Mouse (Mus musculus): ENCODE data around the gene Gm21974.
"Not testable (repeated sequence)": the region's sequence is repeated elsewhere in the genome, so short reads cannot be mapped to it uniquely, and the experiment has no call there.

Gene Gm21974

DNA sequence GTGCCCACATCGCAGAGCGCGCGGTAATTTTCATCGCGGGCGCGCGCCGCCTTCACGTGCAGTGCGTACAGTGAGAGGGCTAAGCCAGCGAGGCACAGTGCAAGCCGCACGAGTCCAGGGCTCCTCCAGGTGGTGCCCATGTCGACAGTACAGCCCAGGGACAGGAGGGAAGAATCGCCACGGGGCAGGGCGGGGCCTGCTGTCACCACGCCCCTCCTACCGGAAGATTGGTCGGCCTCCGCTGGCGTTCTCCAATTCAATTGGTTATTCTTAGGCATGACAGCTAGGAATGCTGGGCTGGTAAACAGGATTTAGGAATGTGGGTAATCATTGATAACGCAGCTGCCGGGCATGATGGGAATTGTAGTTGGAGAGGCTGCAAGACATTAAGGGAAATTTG lies at the start of gene Gm21974, which contains the start of gene Vkorc1:
Gene Gm21974, minus strand, starts transcription at position 13 of the 400 bp plus-strand sequence.
Gene Vkorc1, minus strand, starts transcription at position 176 of the 400 bp plus-strand sequence.
- peak; percentile 90 to 93 for DNase-seq (ENCODE audit: low spot score in 2 of 2)

DNA sequence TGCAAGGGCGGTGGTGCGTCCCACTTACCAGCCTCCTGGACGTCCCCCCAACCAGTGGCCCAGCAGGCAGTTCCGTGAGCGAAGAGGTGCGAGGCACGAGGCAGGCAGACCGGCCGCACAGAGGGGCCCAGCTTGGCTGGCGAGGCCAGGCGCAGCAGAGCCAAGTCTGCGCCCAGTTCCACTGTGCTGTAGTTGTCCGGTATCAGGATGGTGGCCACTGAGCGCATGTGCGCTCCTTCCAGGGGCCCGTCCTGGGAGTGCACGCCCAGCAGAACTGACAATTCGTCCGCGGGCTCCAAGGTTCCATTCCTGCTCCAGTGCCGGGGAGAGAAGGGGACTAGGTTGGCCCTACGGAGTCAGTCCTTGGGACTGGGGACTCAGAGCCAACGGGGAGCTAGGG lies 49.4 kb upstream of the Gm21974 start:
- DNase-seq (ENCODE audit: low spot score in 2 of 2), result no peak

DNA sequence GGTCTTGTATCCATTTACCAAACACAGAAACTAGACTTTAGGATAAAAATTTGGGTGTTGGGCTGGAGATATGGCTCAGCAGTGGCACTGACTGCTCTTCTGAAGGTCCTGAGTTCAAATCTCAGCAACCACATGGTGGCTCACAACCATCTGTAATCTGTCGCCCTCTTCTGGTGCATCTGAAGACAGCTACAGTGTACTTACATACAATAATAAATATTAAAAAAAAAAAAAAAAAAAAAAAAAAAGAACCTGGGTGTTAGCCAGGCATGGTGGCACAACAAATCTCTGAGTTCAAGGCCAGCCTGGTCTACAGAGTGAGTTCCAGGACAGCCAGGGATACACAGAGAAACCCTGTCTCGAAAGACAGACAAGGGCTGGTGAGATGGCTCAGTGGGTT lies 46.8 kb upstream of the Gm21974 start:
- DNase-seq (ENCODE audit: low spot score in 2 of 2), result not testable (repeated sequence)

DNA sequence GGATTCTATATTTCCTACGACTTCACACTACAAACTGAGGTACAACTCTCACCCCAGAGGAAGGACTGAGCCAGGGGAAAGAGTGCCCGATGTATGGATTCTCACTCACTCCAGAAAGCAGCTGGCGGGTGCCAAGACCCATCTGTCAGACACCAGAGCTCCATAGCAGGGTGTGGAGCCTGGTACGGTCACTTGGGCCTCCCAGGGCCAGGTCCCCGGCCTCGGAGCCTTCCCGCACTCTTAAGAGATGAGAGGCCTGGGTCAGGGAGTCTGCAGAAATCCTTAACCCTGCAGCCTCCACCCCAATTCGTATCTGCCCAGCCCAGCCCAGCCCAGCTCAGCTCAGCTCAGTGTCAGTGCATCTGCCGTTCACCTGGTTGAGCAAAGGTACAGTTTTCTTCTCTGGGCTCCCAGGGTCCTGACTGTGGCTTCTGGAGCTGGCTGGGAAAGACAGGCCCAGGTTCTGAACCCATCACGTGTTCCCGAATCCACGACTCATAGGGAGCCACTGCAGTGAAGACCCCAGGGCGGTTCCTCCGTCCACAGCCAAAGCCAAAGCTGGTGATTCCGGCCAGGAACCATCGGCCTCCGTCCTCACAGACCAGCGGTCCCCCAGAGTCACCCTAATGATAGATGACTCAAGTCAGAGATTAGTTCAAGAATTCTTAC lies 41.1 kb upstream of the Gm21974 start:
- no peak for DNase-seq (ENCODE audit: low spot score in 2 of 2)

DNA sequence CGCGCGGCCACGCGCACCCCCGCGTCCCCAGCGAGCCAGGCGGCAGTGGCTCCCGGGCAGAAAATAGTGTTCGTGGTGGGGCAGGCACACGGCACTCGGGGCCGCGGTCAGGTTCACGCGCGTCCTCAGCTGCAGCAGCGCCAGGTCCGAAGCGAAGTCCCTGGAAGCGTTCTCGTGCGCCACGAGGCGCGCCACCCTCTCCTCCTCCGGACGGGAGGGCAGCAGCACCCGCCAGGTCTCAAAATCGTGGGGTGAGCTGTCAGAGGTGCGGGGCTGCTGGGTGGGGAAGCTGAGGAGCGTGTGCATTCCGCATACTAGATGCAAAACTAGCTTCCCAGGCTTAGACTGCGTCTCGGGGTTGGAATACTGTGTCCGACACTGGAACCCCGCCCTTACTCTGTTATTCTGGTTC lies 40.5 kb upstream of the Gm21974 start:
- DNase-seq (ENCODE audit: low spot score in 2 of 2), result no peak

DNA sequence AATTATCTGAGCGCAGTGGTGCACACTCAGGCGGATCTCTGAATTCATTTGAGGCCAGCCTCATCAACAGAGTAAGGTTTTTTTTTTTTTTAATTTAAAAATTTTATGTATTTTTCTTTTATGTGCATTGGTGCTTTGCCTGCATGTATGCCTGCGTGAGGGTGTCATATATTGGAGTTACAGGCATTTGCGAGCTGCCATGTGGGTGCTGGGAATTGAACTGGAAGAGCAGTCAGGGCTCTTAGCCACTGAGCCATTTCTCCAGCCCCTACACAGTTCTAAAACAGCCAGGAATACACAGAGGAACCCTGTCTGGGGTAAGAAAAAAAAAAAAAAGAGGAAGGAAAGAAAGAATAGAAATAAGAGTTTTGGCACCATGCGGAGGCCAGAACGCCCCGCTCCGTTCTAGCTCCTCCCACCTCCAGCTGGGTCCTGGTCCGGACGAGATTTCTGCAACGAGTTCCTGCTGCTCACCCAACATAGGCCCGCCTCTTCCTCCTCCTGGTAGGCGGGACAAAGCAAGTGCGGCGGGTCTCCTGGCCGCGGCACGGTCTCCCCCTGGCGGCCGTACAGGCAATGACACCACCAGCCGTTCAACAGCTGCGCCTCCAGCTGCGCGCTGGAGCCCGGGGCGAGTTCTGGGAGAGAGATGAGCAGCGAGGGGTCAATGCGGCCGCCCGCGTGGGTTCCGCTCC lies 39.9 kb upstream of the Gm21974 start:
- peak; percentile 96 for DNase-seq (ENCODE audit: low spot score in 2 of 2)

DNA sequence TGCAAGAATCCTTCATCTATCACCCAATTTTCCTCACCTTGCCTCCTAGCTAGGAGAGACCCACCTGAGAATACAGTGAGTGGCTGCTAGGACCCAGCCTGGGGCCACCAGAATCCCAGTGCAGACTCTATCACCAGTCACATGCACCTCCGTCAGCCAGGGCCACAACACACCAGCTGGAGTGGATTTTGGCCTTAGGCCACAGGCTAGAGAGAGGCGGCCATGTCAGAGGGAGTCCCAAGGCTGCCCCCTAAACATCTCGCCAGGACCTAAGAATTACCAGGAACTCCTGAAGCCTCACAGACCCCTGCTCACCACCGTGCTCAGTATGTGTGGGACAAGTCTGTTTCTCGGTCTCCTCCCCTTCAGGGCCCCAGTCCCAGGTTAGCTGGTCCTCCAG lies 38.8 kb upstream of the Gm21974 start:
- no peak for DNase-seq (ENCODE audit: low spot score in 2 of 2)

DNA sequence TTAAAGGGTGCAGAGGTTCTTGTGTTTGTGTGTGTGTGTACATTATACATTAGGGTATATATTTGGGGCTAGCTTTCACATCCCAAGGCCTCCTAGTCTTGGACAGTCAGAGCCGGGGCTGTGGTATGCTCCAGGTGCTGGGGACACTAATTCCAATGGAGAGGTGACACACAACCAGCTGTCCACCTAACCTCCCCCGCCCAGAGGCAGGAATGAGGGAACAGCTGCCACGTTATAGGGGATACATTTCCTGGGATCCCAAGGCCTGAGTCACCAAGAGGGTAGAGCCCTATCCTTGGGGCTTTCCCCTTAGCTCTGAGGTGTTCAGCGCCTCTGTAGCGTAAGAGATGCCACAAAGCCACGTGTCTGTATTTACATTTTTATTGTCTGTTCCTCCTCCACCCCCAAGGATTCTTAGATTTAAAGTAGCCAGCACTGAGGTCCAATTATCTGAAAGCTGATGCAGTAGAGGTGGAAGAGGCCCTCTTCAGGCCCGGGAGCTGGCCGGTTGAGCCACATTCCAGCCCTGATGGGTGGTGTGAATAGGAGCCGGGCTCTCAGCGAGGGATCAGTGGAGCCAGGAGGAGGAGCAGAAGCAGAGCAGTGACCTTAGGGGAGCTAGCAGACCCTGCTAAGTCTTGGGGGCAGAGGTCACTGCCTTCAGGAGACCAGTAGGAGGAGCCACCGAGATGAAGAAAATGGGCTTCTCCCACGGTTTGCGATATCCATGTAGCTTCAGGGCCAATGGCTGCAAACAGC lies 37.2 kb upstream of the Gm21974 start:
- DNase-seq (ENCODE audit: low spot score in 2 of 2), result no peak

DNA sequence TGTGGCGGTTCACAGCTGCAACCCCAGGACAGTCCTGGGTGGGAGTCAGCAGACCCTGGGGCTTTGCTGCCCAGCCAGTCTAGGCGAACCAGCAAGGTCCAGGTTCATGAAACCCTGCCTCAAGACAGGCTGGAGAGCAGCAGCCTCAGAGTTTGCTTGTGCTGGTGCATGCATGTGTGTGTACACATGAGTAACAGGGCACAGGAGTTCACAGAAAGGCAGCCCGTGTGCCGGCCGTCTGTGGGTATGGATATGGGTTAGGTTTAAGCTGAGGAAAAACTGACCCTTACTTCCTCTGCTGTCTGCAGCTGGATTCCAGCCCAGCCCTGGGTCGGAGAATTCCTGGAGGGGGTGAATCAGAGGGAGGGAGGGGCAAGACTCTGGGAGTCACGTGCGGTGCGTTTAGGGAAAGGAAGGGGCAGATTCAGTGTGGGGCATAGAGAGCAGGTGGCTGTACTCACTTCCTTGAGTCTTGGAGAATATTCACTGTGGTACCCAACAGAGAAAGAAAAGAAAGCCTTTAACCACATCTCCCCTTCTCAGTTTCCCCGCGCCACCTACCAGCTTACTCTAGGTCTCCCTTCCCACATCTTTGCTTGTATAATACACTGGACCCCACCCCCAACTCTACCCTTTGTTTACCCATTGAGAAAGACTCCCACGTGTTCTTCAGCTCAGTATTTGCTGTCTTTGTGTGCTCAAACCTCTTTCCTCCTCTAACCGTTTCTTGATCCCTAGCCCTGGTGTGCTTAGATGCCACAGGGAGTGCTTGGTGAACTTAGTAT lies 36.3 kb upstream of the Gm21974 start:
- no peak for DNase-seq (ENCODE audit: low spot score in 2 of 2)

DNA sequence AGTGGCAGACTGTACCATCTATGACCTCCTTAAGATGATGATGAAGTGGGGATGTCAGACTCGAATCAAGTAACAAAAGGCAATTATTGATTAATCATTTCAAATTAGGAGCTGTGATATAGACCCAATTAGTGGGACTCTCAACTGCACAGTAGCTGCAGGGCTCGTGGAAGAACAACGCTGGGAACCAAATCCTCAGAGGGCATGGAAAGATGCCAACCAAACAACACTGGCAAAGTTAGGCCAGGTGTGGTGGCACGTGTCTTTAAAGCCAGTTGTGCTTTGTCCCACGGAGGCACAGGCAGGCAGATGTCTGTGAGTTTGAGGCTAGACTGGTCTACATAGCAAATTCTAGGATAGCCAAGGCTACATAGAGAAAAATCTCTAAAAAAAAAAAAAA lies 35.4 kb upstream of the Gm21974 start:
- no peak for DNase-seq (ENCODE audit: low spot score in 2 of 2)

DNA sequence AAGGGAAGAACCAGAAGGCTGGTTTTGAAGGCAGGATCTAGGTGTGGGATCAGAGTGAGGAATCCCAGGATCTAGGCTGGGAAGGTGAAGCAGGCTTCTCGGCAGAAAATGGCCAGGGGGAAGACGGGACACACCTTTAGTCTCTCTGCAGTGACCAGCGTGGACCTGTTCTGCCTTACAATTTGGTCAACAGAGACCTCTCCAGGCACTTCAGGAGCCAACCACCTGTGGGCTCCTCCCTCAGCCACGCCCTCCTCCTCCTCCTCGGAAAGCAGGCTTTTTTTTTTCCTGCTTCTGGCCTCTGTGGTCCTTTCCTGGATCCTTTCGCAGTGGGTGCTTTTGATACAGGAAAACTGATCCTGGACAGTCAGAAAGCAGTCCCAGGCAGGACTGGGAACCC lies 34.7 kb upstream of the Gm21974 start, which contains the start of gene Prss8:
Gene Prss8, minus strand, starts transcription at position 182 of the 400 bp plus-strand sequence.
- DNase-seq (ENCODE audit: low spot score in 2 of 2), result no peak

DNA sequence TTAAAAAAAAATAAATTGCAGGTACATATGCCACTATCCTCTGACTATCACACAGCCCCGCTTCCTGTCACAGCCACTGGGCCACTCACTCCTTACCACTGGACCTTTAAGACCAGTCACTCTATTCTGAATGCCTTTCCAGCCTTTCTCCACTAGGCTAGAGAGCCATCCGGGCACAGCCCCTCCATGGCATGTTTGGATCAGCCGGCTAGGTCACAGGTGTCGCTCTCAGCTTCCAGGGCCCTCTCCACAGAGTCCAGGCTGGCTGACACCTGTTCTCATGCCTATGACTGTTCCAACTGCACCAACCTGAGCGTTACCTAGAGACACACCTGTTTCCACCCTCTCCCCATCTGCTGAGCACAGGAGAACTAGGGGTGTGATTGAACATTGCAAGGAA lies 33.3 kb upstream of the Gm21974 start:
- no peak for DNase-seq (ENCODE audit: low spot score in 2 of 2)

DNA sequence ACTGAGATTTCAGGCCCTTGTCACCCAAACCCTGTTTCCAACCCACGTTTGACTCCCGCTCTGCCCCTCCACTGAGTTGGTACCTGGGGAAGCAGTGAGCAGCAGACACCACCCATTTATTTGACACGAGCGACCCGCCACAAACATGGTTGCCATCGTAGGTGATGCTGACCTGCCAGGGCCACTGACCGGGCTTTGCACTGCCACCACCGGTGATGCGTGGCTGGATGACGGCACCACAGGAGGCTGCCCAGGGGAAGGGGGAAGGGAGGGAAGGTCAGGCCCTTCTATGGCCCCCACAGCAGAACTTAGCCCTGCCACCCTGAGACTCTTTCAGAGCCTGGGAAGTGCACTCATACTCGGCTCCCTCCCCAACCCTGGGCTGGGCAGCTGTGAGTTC lies 32.5 kb upstream of the Gm21974 start:
- DNase-seq (ENCODE audit: low spot score in 2 of 2), result no peak

DNA sequence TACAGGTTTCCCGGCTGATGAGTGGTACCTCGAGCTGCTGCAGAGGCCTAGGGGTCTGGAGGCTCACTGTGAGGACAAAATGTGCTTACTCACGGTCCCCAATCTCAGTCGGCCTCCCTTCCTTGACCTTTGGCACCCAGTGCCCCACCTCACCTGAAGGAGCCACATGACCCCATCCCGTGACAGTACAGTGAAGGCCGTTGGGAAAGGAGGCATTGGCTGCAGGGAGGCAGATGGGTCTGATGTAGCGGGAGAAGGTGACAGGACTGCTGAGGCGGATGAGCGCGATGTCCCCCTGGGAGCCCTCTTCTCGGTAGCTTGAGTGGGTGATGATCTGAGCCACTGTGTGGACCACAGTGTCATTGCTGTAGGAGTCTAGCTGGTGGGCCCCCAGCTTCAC lies 31.6 kb upstream of the Gm21974 start:
- no peak for DNase-seq (ENCODE audit: low spot score in 2 of 2)

DNA sequence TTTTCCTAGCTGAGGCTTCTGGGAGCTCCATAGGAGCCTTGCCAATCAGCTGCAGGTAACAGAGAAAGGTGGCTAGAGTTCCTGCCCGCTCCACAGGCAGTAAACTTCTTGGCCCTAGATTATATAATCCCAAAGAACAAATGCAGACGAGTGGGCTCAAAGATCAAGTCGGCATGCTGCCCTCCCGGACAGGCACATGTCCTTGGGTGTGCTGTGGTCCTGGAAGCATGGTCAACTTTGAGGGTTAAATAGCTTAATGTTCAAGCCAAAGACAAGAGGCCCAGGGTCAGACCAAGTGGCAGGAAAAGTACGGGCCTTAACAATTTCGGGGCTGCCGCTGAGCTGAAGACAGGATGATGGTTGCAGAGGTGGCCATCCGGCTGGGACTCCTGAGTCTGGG lies 30.8 kb upstream of the Gm21974 start:
- no peak for DNase-seq (ENCODE audit: low spot score in 2 of 2)

DNA sequence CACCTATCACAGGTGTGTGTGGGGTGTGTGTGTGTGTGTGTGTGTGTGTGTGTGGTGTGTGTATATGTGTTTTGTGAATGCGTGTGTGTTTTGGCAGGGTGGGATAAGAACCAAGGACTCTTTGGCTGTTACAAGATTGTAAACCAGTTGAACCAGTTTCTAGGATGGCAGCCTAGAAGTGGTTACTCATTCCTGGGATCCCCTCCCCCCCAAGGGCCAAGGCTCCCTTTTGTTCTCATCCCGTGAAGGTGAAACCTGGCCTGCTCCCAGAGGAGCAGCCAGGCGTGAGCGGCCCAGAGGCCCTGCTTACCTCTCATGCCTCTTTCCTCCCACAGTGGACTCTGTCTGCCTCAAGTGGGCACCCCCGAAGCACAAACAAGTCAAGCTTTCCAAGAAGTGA lies 30.0 kb upstream of the Gm21974 start:
- no peak for DNase-seq (ENCODE audit: low spot score in 2 of 2)

DNA sequence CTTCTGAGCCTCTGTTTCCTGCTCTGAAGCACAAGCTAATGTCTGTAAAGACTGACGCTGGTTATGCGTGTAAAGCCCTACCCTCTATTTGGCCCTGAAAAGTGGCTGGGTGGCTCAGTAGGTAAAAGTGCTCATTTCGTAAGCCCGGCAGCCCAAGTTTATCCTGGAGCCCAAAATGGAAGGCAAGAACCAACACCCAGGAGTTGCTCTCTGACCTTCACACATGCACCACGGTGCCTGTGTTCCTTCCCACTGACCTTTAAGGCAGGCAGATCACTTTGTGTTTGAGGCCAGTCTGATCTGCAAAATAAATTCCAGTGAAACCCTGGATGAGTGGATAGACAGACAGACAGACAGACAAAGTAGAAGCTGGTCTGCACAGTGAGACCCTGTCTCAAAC lies 28.5 kb upstream of the Gm21974 start:
- no peak for DNase-seq (ENCODE audit: low spot score in 2 of 2)

DNA sequence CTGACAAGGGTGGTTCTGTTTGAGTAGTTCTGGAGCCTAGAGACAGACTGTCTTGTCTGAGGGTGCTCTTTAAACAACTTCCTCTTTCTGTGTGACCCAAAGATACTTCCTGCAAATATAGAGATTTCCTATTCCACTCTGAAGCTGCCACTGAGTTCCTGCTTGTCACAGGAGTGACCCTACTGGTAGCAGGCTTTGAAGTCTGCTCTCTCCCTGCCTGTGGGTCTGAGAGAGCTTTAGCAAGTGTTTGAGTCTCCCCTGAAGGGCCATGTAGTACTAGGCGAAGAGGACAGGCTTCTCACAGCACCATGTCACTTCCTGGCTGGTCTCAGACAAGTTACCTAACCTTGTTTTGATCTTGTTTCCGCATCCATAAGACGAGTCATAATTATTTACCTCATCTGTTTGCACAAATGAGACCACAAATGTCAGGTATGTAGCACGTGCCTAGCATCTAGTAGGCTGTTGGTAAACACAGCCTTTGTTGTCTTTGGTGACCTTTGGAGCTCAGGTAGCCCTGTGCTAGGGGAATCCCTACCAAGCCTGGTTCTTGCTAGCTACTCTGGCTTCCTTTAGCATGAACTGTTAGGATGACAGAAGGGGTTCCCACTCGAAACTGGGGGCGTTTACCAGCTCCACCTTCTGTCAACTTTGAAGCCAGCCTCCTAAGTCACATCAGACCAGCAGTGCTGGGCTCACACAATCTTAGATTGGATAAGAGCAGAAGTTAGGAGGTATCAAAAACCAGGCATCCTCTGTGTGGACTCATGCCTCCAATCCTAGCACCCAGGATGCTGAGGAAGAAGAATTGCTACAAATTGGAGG lies 27.4 kb upstream of the Gm21974 start:
- peak; percentile 51 to 61 for DNase-seq (ENCODE audit: low spot score in 2 of 2)

DNA sequence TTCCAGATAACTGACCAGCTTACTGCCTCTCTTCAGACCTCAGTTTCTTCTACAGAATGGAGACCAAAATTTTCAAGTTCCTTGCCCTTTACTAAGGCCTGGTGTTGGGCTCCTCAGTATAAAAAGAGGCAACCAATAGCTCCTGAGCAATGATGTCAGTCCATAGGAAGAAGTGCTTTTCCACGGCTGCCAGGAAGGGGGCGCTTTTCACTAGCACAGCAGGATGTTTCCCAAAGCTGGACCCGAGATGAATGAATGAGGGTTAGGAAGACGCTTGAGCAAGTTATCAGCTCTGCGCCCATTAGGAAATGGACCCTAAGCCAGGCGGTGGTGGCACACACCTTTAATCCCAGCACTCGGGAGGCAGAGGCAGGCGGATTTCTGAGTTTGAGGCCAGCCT lies 26.3 kb upstream of the Gm21974 start:
- DNase-seq (ENCODE audit: low spot score in 2 of 2), result peak in 1 of 2 experiments; percentile 33

DNA sequence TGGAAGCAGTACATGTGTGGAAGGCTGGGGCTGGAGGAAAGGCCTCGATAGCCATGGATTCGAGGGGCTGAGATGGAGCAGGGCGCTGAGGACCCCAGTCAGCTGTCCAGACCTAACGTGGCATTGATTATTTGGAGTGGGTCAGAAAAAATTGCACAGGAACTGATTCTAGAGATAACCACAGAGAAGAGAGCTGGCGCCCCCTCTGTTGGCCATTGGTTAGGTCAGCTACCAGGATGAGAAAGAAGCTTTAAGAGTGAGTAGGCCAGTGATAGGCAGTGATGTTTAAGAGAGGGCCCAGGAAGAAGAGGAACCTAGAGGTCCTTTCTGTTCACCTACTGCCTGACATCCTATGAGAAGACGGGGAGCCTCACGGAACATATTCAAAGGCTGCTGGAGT lies 24.0 kb upstream of the Gm21974 start:
- DNase-seq (ENCODE audit: low spot score in 2 of 2), result no peak

DNA sequence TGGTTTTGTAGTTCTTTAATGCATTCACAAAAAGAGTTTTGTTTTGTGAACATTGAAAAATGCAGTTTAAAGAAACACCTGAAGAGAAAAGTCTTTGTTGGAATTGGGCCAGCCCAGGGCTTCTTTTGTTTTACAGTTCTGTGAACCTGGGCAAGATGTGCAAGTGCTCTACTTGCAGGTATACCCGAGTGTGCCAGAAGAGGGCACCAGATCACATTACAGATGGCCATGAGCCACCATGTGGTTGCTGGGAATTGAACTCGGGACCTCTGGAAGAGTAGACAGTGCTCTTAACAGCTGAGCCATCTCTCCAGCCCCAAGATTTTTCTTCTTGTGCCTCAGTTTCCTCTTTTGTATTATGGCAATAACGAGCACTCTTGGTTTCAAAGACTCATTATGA lies 22.9 kb upstream of the Gm21974 start:
- peak; percentile 52 to 59 for DNase-seq (ENCODE audit: low spot score in 2 of 2)
